Mouse (Mus musculus) liver, embryonic 18 days (tissue): ENCODE results near the gene Iqschfp. TPM values are rescaled to one million over a fixed set of nuclear protein-coding genes. Genes with fewer than 3 reads are reported as not detected.

Source experiments
- polyA plus RNA-seq: library from polyadenylated mRNA; depleted of rRNA; stranded (reverse); fragments of >200 nt; gene quantifications from 2 replicates; pipeline ENCODE4 v1.2.3, GENCODE M21; 2012; rRNA removed

Gene Iqschfp
- polyA plus RNA-seq, result not detected in 2 replicates

DNA sequence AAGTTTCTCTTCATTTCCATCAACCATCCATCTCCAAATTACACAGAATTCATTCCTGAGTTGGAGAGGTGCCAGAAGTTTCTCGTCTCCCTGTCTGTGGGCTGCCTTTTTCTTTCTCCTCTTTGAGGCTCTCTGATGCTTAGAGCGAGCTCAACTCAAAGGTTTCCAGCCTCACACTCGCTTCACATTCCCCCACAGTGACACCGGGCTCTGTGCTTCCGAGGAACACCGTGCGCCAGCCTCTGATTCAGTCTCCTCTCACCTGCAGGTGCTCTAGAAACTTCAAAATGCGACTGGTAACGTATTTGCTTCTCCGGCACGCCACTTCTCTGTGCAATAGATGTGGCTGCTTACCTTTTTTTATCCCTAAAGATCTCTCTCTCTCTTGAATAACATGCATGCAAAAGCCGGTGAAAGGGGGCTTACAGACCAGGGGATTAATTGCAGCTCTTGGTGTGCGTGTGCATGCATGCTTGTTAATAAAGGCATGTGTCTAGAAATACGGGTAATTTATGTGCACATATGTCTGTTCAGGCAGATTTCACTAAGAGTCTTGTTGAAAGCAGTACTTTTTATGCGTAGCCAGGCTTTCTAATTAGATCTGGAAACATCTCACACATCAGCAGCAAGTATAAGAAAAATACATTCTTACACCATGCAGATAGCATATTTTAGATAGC, at the start of gene Iqschfp, which contains the start of gene Iqcj:
Iqschfp (plus strand) TSS at position 207 of the 680 bp plus-strand sequence.
Iqcj (plus strand) TSS at position 195 of the 680 bp plus-strand sequence.

DNA sequence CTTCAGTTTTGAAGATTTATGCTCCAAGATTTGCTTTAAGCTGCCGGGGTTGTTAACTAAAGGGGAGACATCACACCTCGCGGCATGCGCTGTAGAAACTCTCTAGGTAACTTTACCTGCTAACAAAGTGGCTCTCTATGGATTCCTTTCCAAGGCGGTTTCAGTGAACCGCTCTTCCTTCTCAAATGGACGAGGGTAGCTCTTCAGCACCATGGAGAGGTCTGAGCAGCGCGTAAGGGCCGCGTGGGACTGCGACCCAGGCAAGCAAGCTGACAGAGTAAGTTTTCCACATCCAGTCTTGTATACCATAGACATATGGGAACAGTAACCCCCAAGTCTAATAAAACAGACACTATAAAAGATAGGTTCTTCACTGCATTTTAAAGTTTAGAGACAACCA, 172.7 kb downstream of the Iqschfp start, which contains the start of gene Schip1:
Schip1 (plus strand) TSS at position 72 of the 400 bp plus-strand sequence.

Other genes starting within 250 kb of the Iqschfp start
- not detected in 2 replicates for gene Iqcj, start within 50 bp of the Iqschfp start, polyA plus RNA-seq
- gene Schip1, start 172.6 kb downstream of the Iqschfp start, polyA plus RNA-seq, result 1.3 and 1.6 TPM in 2 replicates